Mouse (Mus musculus): ENCODE data around the gene Mgmt. TPM values are rescaled to one million over a fixed set of nuclear protein-coding genes. Genes with fewer than 3 reads are reported as not detected.

The Mgmt gene
- total RNA-seq, 2 experiments from 2014 or later, result 1.0 to 1.2 TPM

DNA sequence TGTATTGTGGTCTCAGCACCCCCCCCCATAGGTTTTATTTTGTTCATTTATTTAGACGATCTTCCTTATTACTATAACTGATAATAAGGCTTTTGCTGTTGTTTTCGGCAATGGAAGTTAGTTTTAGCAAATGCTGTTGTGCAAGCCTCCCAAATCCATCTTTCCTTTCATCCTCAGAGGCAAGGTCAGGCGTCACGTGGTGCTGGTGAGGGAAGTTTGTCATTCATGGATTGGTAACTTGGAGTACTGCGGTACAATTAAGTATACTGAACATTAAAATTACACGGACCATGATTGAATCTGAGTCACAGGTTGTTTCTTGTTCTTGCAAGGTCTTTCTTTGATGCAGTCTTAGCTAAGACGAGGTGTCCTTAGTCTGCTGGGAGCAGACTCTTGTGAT is 77.9 kb downstream of the Mgmt start:
- Histone ChIP-seq H3K27ac (no peak overlapping the region), H3K4me3 (no peak overlapping the region)
- TF ChIP-seq CTCF (conservative IDR thresholded peaks at IDR 0.05), result no peak
- DNase-seq (ENCODE audit: low spot score in 2 of 2), result no peak

GRCm38 (mm10) chr7:136975001-136975400 is 80.6 kb downstream of the Mgmt start:
- H3K27ac ChIP-seq, result no peak overlapping the region
- no peak overlapping the region for H3K4me3 ChIP-seq
- DNase-seq (ENCODE audit: low spot score in 2 of 2), result no peak
- TF ChIP-seq CTCF (conservative IDR thresholded peaks at IDR 0.05), result no peak

DNA sequence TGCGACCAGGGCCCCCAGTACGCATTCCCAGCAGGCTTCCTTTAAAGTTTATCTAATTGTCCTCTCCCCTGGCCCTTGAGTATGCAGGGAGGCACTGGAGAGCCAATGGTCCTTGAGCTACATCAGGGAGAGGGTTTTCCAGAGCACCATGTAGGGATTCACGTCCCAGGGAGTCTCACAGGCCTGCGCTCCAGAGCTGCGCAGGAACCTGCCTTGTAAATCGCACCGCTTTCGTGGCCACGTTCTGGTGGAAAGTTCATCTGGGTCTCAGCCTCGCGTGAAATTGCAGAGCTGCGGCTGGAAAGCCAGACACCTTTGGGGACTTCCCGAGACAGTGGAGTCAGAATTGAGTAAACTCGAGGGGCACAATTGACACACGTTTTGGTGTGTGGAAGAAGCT is 103.0 kb downstream of the Mgmt start:
- Histone ChIP-seq H3K4me3 (no peak overlapping the region), H3K27ac (no peak overlapping the region)
- DNase-seq (ENCODE audit: low spot score in 2 of 2), result no peak
- no peak for TF ChIP-seq CTCF (conservative IDR thresholded peaks at IDR 0.05)

DNA sequence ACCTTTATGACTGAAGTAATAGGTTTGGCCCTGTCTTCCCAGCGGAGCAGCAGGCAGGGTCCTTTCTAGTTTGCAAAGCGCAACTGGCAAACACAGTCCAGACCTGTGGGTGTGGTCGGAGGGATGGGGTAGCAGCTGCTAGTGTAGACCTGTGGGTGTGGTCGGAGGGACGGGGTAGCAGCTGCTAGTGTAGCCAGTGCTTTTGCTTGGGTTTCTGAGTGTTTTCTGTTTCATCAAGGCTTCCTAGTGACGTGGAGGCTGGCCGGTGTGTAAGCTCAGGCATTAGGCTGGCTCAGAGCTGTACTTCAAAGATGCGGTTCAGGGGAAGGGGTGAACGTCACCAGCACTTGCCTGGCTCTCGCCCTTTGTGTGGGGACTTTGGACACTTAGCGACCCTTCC is 106.3 kb downstream of the Mgmt start:
- Histone ChIP-seq H3K27ac (no peak overlapping the region), H3K4me3 (no peak overlapping the region)
- TF ChIP-seq CTCF (conservative IDR thresholded peaks at IDR 0.05), result no peak
- no peak for DNase-seq (ENCODE audit: low spot score in 2 of 2)

DNA sequence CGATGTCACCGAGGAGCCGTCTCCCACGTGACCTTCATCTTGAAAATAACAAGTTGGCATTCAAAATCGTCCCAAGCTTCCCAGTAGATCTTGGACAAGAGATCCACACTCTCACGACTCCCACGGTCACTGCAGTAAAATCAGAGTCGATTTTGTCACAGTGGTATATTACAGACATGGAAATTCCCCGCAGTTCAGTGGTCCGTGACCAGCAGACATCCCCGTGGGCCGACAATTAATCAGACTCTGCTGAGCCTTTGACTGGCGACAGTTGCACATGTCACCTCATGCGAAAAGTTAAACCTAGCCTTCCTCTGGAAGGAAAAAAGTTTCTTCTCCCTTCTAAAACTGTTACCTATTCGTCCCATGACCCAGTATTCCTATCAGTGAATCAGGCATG is 106.8 kb downstream of the Mgmt start:
- TF ChIP-seq CTCF (conservative IDR thresholded peaks at IDR 0.05), result no peak
- H3K4me3 ChIP-seq, result no peak overlapping the region
- H3K27ac ChIP-seq, result no peak overlapping the region
- DNase-seq (ENCODE audit: low spot score in 2 of 2), result no peak

- Histone ChIP-seq H3K27ac (no peak overlapping the region), H3K4me3 (no peak overlapping the region)
- TF ChIP-seq CTCF (conservative IDR thresholded peaks at IDR 0.05), result no peak
- DNase-seq (ENCODE audit: low spot score in 2 of 2), result no peak
Measured at GRCm38 (mm10) chr7:137001783-137002182, 107.4 kb downstream of the Mgmt start.

DNA sequence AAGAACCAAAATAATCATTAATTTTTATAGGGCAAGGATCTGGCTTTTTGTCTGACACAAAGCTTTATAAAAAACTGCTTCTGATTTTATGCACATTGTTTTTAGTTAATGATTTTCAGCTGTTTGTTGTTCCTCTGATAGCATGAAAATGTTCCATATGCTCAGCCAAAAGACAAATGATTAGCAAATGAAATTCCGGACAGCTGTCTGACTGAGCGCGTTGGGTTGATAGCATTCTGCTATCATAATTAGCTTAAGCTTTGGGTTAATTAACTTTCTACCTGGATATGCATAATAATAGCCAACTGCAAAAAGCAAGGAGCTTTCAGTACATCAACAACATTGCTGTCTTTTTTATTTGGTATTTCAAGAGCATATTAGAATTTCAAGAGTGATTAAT is 108.0 kb downstream of the Mgmt start:
- no peak overlapping the region for H3K4me3 ChIP-seq
- H3K27ac ChIP-seq, result no peak overlapping the region
- peak in 1 of 2 experiments; percentile 23 for DNase-seq (ENCODE audit: low spot score in 2 of 2)
- TF ChIP-seq CTCF (conservative IDR thresholded peaks at IDR 0.05), result no peak

- TF ChIP-seq CTCF (conservative IDR thresholded peaks at IDR 0.05), result no peak
Measured at GRCm38 (mm10) chr7:137005293-137005692, 110.9 kb downstream of the Mgmt start.

GRCm38 (mm10) chr7:137008321-137008720 is 113.9 kb downstream of the Mgmt start:
- H3K4me3 ChIP-seq, result no peak overlapping the region
- TF ChIP-seq CTCF (conservative IDR thresholded peaks at IDR 0.05), result no peak
- H3K27ac ChIP-seq, result no peak overlapping the region
- no peak for DNase-seq (ENCODE audit: low spot score in 2 of 2)

More at GRCm38 (mm10) chr7:137005293-137005692, 110.9 kb downstream of the Mgmt start:
- Histone ChIP-seq H3K4me3 (no peak overlapping the region), H3K27ac (no peak overlapping the region)
- DNase-seq (ENCODE audit: low spot score in 2 of 2), result no peak

GRCm38 (mm10) chr7:137009732-137010275 is 115.4 kb downstream of the Mgmt start:
- Histone ChIP-seq H3K4me3 (no peak overlapping the region), H3K27ac (no peak overlapping the region)
- TF ChIP-seq CTCF (conservative IDR thresholded peaks at IDR 0.05), result no peak
- DNase-seq (ENCODE audit: low spot score in 2 of 2), result no peak

- Histone ChIP-seq H3K27ac (no peak overlapping the region), H3K4me3 (no peak overlapping the region)
- no peak for TF ChIP-seq CTCF (conservative IDR thresholded peaks at IDR 0.05)
- DNase-seq (ENCODE audit: low spot score in 2 of 2), result no peak
Measured at GRCm38 (mm10) chr7:137010451-137010850, 116.0 kb downstream of the Mgmt start.

DNA sequence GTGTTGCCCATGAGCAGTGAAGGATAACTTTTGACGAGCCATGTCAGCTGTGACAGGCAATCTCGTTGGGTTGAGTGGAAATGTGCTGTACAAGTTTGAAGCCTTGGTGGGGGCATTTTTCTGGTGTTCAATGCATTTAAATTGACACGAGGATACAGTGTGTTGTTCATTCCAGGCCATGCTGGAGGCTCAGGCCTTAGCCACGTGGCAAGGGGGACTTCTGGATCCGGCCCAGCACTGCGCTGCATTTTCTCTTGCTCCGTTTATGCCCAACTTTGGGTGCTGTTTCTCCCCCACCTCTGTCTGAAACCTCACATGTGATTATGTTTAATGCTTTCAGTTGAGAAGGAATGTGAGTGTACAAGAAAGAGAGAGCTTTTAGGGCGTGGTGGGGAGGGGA is 118.3 kb downstream of the Mgmt start:
- H3K4me3 ChIP-seq, result no peak overlapping the region
- no peak for DNase-seq (ENCODE audit: low spot score in 2 of 2)
- TF ChIP-seq CTCF (conservative IDR thresholded peaks at IDR 0.05), result no peak
- H3K27ac ChIP-seq, result no peak overlapping the region

DNA sequence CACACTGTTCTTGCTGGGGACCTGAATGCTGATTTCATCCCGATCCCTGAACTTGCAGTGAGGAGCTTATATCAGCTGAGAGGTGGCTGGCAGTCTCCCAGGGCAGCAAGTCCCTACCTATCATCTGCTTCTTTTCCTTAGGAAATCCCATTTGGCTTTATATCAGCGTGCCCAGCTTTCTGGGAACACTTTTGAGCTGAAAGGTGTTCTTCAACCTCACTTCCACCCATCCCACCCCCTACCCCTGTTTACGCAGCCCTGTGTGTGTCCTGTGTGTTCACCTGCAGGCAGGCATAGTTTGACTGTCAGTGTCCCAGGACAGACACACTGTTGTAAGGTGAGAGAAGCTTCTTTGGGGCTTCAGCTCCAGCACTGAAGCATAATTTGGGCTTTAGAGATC is 119.0 kb downstream of the Mgmt start:
- no peak for DNase-seq (ENCODE audit: low spot score in 2 of 2)
- TF ChIP-seq CTCF (conservative IDR thresholded peaks at IDR 0.05), result no peak
- Histone ChIP-seq H3K27ac (no peak overlapping the region), H3K4me3 (no peak overlapping the region)

GRCm38 (mm10) chr7:137018614-137019013 is 124.2 kb downstream of the Mgmt start:
- H3K4me3 ChIP-seq, result no peak overlapping the region
- no peak overlapping the region for H3K27ac ChIP-seq
- DNase-seq (ENCODE audit: low spot score in 2 of 2), result no peak
- TF ChIP-seq CTCF (conservative IDR thresholded peaks at IDR 0.05), result no peak

DNA sequence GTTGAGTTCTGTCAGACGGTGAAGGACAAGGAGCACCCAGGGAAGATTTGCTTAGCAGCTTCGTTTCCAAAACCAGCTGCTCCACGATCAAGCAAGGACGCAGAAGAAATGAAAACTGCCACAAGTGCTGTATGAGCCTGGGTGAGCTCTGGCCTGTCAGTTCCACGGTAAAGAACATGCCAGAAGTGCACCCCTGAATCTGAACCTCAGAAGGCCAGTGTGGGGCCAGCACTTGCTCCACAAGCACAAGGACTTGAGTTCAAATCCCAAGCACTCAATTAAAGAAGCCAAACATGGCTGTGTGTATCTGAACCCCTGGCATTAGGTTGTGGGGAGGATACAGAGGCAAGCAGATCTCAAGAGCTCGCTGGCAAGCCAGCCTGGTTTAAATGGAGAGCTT is 125.8 kb downstream of the Mgmt start:
- Histone ChIP-seq H3K27ac (no peak overlapping the region), H3K4me3 (no peak overlapping the region)
- no peak for TF ChIP-seq CTCF (conservative IDR thresholded peaks at IDR 0.05)
- DNase-seq (ENCODE audit: low spot score in 2 of 2), result no peak

Measured in layer of hippocampus, adult 2 months (tissue).